Mouse (Mus musculus) bone marrow, adult 2 months (tissue): ENCODE measurements around the gene BC024978. TPM values are rescaled to one million over a fixed set of nuclear protein-coding genes. Genes with fewer than 3 reads are reported as not detected.
A peak's percentile ranks its signal among the peaks of the same experiment; 100 is the strongest.

Experiments
- H3K27ac ChIP-seq: fragments of 200-500 bp; 2 replicates; pipeline ENCODE4 v1.5.1; 2012; ENCODE audit warnings: low read depth, mild to moderate bottlenecking, control low read depth, inconsistent platforms, low read length; ENCODE audit not compliant: control insufficient read depth, poor library complexity, insufficient read depth
- H3K4me1 ChIP-seq: fragments of 200-500 bp; 2 replicates; pipeline ENCODE4 v1.6.1; 2011; ENCODE audit warnings: low read length; ENCODE audit not compliant: control insufficient read depth, insufficient read depth
- H3K4me3 ChIP-seq: fragments of 200-500 bp; replicated peaks from 2 replicates; pipeline ENCODE3; 2011; ENCODE audit warnings: mild to moderate bottlenecking, low read depth, low read length, control low read depth; ENCODE audit not compliant: control insufficient read depth
- CTCF ChIP-seq: fragments of 200-500 bp; IDR thresholded peaks from 2 replicates; pipeline ENCODE4 v1.5.1; 2011; ENCODE audit warnings: low read length, control low read depth; ENCODE audit not compliant: control insufficient read depth, insufficient read depth
- POLR2A ChIP-seq: fragments of 200-500 bp; IDR thresholded peaks from 2 replicates; pipeline ENCODE4 v1.6.1; 2011; ENCODE audit warnings: low read depth, mild to moderate bottlenecking, control low read depth, low read length, borderline replicate concordance; ENCODE audit not compliant: control insufficient read depth
- WGBS: fragments of 180-500 bp; shearing (Covaris S2); methylation state at CpG from one replicate; pipeline ENCODE4 v1.1.7; 2018; 5-methylcytosine and 5-hydroxymethylcytosine counted together
- polyA plus RNA-seq: library from polyadenylated mRNA; stranded (reverse); fragments of >200 nt; gene quantifications from 2 replicates; pipeline ENCODE4 v1.2.4, GENCODE M21; 2011; ENCODE audit warnings: low replicate concordance; ENCODE audit not compliant: missing spikeins, insufficient read depth, insufficient read length

Gene BC024978
- polyA plus RNA-seq, 1 experiment, result 2.5 TPM

GRCm38 (mm10) chr7:27259771-27260170 lies 64.2 kb downstream of the BC024978 start:
- H3K4me3 ChIP-seq, result peak overlapping the region; percentile 18
- 27% methylated on average over 5 of the region's 5 CpGs for WGBS
- H3K27ac ChIP-seq, result no peak overlapping the region
- H3K4me1 ChIP-seq, result peaks cover 2% of the 10 kb centered on the region; the same call in 1 of the 2 replicates
- TF ChIP-seq CTCF (no peak), POLR2A (no peak)

Other genes starting within 250 kb of the BC024978 start
- 0.99 and 2.1 TPM in 2 replicates for gene Cyp2a12, start 166.7 kb upstream of the BC024978 start, polyA plus RNA-seq
- gene Cyp2f2, start 75.9 kb upstream of the BC024978 start, polyA plus RNA-seq, result 2.8 and 4.9 TPM in 2 replicates
- gene Cyp2t4, start 42.1 kb upstream of the BC024978 start, polyA plus RNA-seq, result not detected in 2 replicates
- gene Egln2, start 29.0 kb upstream of the BC024978 start, polyA plus RNA-seq, result 50.9 and 92.5 TPM in 2 replicates
- 35.7 and 73.7 TPM in 2 replicates for gene Rab4b, start 16.9 kb upstream of the BC024978 start, polyA plus RNA-seq
- gene Gm21983, start 14.7 kb upstream of the BC024978 start, polyA plus RNA-seq, result not detected in 2 replicates
- gene Mia, start 14.6 kb upstream of the BC024978 start, polyA plus RNA-seq, result not detected in 2 replicates
- gene Snrpa, start 490 bp downstream of the BC024978 start, polyA plus RNA-seq, result 99.4 and 100.0 TPM in 2 replicates
- gene Itpkc, start 32.9 kb downstream of the BC024978 start, polyA plus RNA-seq, result 0.50 and 2.5 TPM in 2 replicates
- 12.2 and 17.3 TPM in 2 replicates for gene Coq8b, start 37.2 kb downstream of the BC024978 start, polyA plus RNA-seq
- gene Numbl, start 62.7 kb downstream of the BC024978 start, polyA plus RNA-seq, result 2.4 and 3.2 TPM in 2 replicates
- 1.3 and 5.8 TPM in 2 replicates for gene Ltbp4, start 141.9 kb downstream of the BC024978 start, polyA plus RNA-seq
- gene Shkbp1, start 160.2 kb downstream of the BC024978 start, polyA plus RNA-seq, result 44.6 and 80.0 TPM in 2 replicates
- not detected in 2 replicates for gene Gm20479, start 161.6 kb downstream of the BC024978 start, polyA plus RNA-seq